Mouse (Mus musculus) midbrain, embryonic 10.5 days (tissue): ENCODE data around the gene Cd33. TPM values are rescaled to one million over a fixed set of nuclear protein-coding genes. Genes with fewer than 3 reads are reported as not detected.

ENCODE experiments used
- polyA plus RNA-seq: library from polyadenylated mRNA; unstranded; fragments of >200 nt; fragmentation: Nextera tagmentation; extraction: Ambion mirVana; gene quantifications from 2 replicates; pipeline ENCODE4 v1.2.1, GENCODE M21; 2016

The Cd33 gene
- polyA plus RNA-seq, 1 experiment from 2014 or later: 1.0 TPM

Other genes starting within 250 kb of the Cd33 start
- 10.5 and 11.2 TPM in 2 replicates for gene Zfp715, start 231.1 kb downstream of the Cd33 start, polyA plus RNA-seq
- gene Siglecf, start 193.1 kb downstream of the Cd33 start, polyA plus RNA-seq: 0.09 and 0.29 TPM in 2 replicates
- 0.07 and 0.09 TPM in 2 replicates for gene Siglecg, start 136.2 kb downstream of the Cd33 start, polyA plus RNA-seq
- 0.14 and 0.15 TPM in 2 replicates for gene Lim2, start 116.8 kb downstream of the Cd33 start, polyA plus RNA-seq
- gene Nkg7, start 107.4 kb downstream of the Cd33 start, polyA plus RNA-seq: not detected in 2 replicates
- not detected in 2 replicates for gene Cldnd2, start 103.6 kb downstream of the Cd33 start, polyA plus RNA-seq
- 246 and 264 TPM in 2 replicates for gene Etfb, start 100.3 kb downstream of the Cd33 start, polyA plus RNA-seq
- gene Gm45233, start 100.3 kb downstream of the Cd33 start, polyA plus RNA-seq: not detected in 2 replicates
- gene Vsig10l, start 81.3 kb downstream of the Cd33 start, polyA plus RNA-seq: 2.2 and 3.6 TPM in 2 replicates
- 0.70 and 2.0 TPM in 2 replicates for gene Iglon5, start 54.4 kb downstream of the Cd33 start, polyA plus RNA-seq
- not detected in 2 replicates for gene 4931406B18Rik, start 38.5 kb downstream of the Cd33 start, polyA plus RNA-seq
- 4.7 and 5.9 TPM in 2 replicates for gene Zfp658, start 17.8 kb upstream of the Cd33 start, polyA plus RNA-seq
- 14.6 and 16.6 TPM in 2 replicates for gene Zfp719, start 35.2 kb upstream of the Cd33 start, polyA plus RNA-seq
- 0.87 and 1.6 TPM in 2 replicates for gene Zfp819, start 62.7 kb upstream of the Cd33 start, polyA plus RNA-seq
- gene Ceacam18, start 90.3 kb upstream of the Cd33 start, polyA plus RNA-seq: not detected in 2 replicates
- 0.16 and 0.66 TPM in 2 replicates for gene Siglece, start 115.7 kb upstream of the Cd33 start, polyA plus RNA-seq
- gene Ctu1, start 127.6 kb upstream of the Cd33 start, polyA plus RNA-seq: 17.4 and 17.5 TPM in 2 replicates
- gene Klk14, start 146.0 kb upstream of the Cd33 start, polyA plus RNA-seq: not detected in 2 replicates
- gene Klk13, start 168.1 kb upstream of the Cd33 start, polyA plus RNA-seq: 0.21 and 0.33 TPM in 2 replicates
- not detected in 2 replicates for gene Klk12, start 224.5 kb upstream of the Cd33 start, polyA plus RNA-seq
- not detected in 2 replicates for gene Klk11, start 230.2 kb upstream of the Cd33 start, polyA plus RNA-seq
- gene Klk10, start 236.6 kb upstream of the Cd33 start, polyA plus RNA-seq: 0.19 and 0.36 TPM in 2 replicates
- not detected in 2 replicates for gene Klk9, start 247.5 kb upstream of the Cd33 start, polyA plus RNA-seq